Mouse (Mus musculus) hindbrain, embryonic 10.5 days (tissue): Measurements from ENCODE around the gene Isoc2a. TPM values are rescaled to one million over a fixed set of nuclear protein-coding genes. Genes with fewer than 3 reads are reported as not detected.

Source experiments
- DNase-seq: peaks from one replicate; pipeline ENCODE4 v3.0.0-alpha.2; 2017; ENCODE audit warnings: low spot score
- H3K27ac ChIP-seq: fragments of 300-500 bp; sonication (generic); 2 replicates; pipeline ENCODE4 v1.5.1; 2016; ENCODE audit warnings: mild to moderate bottlenecking, moderate library complexity
- H3K27me3 ChIP-seq: fragments of 300-500 bp; sonication (generic); 2 replicates; pipeline ENCODE4 v1.6.1; 2016; ENCODE audit warnings: mild to moderate bottlenecking; ENCODE audit not compliant: poor library complexity, insufficient read depth, severe bottlenecking
- H3K36me3 ChIP-seq: fragments of 300-500 bp; sonication (generic); 2 replicates; pipeline ENCODE4 v1.6.1; 2016; ENCODE audit warnings: mild to moderate bottlenecking, moderate library complexity
- H3K4me1 ChIP-seq: fragments of 300-500 bp; sonication (generic); replicated peaks from 2 replicates; pipeline ENCODE4 v1.6.1; 2016; ENCODE audit warnings: mild to moderate bottlenecking
- H3K4me3 ChIP-seq: fragments of 300-500 bp; sonication (generic); 2 replicates; pipeline ENCODE4 v1.5.1; 2016; ENCODE audit warnings: mild to moderate bottlenecking, moderate library complexity
- H3K9me3 ChIP-seq: fragments of 300-500 bp; sonication (generic); 2 replicates; pipeline ENCODE4 v1.6.1; 2016; ENCODE audit warnings: mild to moderate bottlenecking, moderate library complexity
- WGBS: fragments of 180-500 bp; shearing (Covaris S2); methylation state at CpG from one replicate; pipeline ENCODE4 v1.1.7; 2016; 5-methylcytosine and 5-hydroxymethylcytosine counted together
- polyA plus RNA-seq: library from polyadenylated mRNA; unstranded; fragments of >200 nt; fragmentation: Nextera tagmentation; extraction: Ambion mirVana; gene quantifications from 2 replicates; pipeline ENCODE4 v1.2.1, GENCODE M21; 2016

The Isoc2a gene
- polyA plus RNA-seq, 1 experiment from 2014 or later = 0.73 TPM

GRCm38 (mm10) chr7:4934160-4934914 is 57.4 kb downstream of the Isoc2a start:
- H3K27me3 ChIP-seq = no peaks in the 10 kb centered on the region
- no peaks in the 10 kb centered on the region for H3K4me1 ChIP-seq
- H3K4me3 ChIP-seq = no peak overlapping the region
- H3K27ac ChIP-seq = no peak overlapping the region
- no peak for DNase-seq
- peaks cover 6% of the 10 kb centered on the region; the same call in 1 of the 2 replicates for H3K9me3 ChIP-seq
- no peaks in the 10 kb centered on the region for H3K36me3 ChIP-seq
- 82% methylated on average over 4 of the region's 4 CpGs for WGBS

GRCm38 (mm10) chr7:4936832-4937231 is 59.9 kb downstream of the Isoc2a start:
- WGBS = 79% methylated on average over 10 of the region's 10 CpGs
- no peak overlapping the region for H3K27ac ChIP-seq

GRCm38 (mm10) chr7:4937392-4937791 is 60.4 kb downstream of the Isoc2a start:
- Histone ChIP-seq H3K9me3 (peaks cover 6% of the 10 kb centered on the region; the same call in 1 of the 2 replicates), H3K27ac (no peak overlapping the region), H3K4me1 (no peaks in the 10 kb centered on the region), H3K4me3 (no peak overlapping the region), H3K27me3 (no peaks in the 10 kb centered on the region), H3K36me3 (no peaks in the 10 kb centered on the region)
- WGBS = 78% methylated on average over 11 of the region's 11 CpGs
- no peak for DNase-seq

More at GRCm38 (mm10) chr7:4936832-4937231, 59.9 kb downstream of the Isoc2a start:
- Histone ChIP-seq H3K9me3 (peaks cover 6% of the 10 kb centered on the region; the same call in 1 of the 2 replicates), H3K4me1 (no peaks in the 10 kb centered on the region), H3K4me3 (no peak overlapping the region), H3K36me3 (no peaks in the 10 kb centered on the region), H3K27me3 (no peaks in the 10 kb centered on the region)
- DNase-seq = no peak

DNA sequence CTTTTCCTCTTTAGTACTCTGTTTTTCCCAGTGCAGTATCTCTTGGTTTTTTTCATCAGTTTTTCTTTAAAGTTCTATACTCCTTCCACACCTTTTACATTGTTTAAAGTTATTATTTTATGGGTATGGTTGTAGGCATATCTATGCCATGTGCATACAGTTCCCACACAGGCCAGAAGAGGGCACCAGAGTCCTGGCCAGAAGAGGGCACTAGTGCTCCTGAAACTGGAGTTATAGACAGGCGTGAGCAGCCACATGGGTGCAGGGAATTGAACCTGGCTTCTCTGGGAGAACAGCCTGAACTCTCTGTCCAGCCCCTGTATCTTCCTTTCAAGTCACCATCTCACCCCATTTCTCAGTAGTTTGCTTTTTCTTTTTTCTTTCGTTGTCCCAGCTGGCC is 61.5 kb downstream of the Isoc2a start:
- Histone ChIP-seq H3K4me1 (peaks cover 2% of the 10 kb centered on the region), H3K36me3 (no peaks in the 10 kb centered on the region), H3K27me3 (no peaks in the 10 kb centered on the region), H3K27ac (no peak overlapping the region), H3K4me3 (no peak overlapping the region), H3K9me3 (peaks cover 6% of the 10 kb centered on the region; the same call in 1 of the 2 replicates)
- WGBS = 30% methylated on average over 2 of the region's 2 CpGs
- peak; percentile 73 for DNase-seq

DNA sequence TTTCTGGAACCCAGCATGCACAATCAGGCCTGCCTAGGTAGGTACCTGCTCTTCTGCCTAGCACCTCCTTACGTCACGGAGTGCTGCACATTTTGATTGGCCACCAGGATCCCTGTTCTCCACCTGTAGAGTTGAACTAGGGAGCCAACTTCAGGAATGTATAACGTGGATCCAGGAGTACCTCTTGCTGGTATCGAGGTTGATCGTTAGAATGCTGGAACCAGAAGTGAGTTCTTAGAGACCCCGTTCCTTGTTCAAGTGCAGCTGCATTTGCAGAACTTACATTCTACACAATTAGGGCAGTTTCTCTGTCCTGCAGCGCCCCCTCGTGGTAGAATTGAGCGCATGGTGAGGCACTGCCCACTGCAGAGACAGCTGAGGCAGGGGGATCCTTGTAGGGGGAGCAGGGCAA is 63.1 kb downstream of the Isoc2a start:
- 0 out of 2 replicates have a peak overlapping the region, but pooled peaks have one; percentile 1 for H3K4me3 ChIP-seq
- WGBS = 21% methylated on average over 9 of the region's 9 CpGs
- H3K9me3 ChIP-seq = no peaks in the 10 kb centered on the region
- peaks cover 4% of the 10 kb centered on the region for H3K4me1 ChIP-seq
- H3K27me3 ChIP-seq = no peaks in the 10 kb centered on the region
- H3K27ac ChIP-seq = no peak overlapping the region
- no peaks in the 10 kb centered on the region for H3K36me3 ChIP-seq
- DNase-seq = peak; percentile 82

DNA sequence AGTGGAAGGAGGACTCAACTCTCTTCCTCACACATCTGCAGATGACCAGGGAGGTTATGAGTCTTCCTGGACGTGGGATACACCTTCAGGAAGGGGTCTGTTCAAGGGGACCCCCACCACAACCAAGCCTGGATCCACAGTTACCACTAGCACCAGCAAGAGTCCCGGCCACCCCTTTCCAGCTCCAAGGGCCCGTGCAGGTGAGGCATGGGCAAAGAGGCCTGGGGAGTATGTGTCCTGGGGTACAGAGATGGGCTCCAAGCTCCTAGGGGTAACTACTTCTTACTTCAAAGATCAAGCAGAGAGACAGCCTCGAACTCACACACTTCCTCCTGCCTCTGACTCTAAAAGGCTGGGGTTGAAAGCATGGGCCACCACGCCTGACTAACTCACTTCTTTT is 65.7 kb downstream of the Isoc2a start:
- no peaks in the 10 kb centered on the region for H3K36me3 ChIP-seq
- WGBS = 62% methylated on average over 5 of the region's 5 CpGs
- no peak overlapping the region for H3K4me3 ChIP-seq
- no peak overlapping the region for H3K27ac ChIP-seq
- no peaks in the 10 kb centered on the region for H3K27me3 ChIP-seq
- no peak for DNase-seq
- peaks cover 4% of the 10 kb centered on the region for H3K4me1 ChIP-seq
- H3K9me3 ChIP-seq = no peaks in the 10 kb centered on the region

- Histone ChIP-seq H3K9me3 (no peaks in the 10 kb centered on the region), H3K4me3 (peak overlapping the region; percentile 39), H3K27ac (peak overlapping the region; percentile 59; the same call in 1 of the 2 replicates), H3K36me3 (no peaks in the 10 kb centered on the region), H3K4me1 (peaks cover 4% of the 10 kb centered on the region), H3K27me3 (no peaks in the 10 kb centered on the region)
- WGBS = 18% methylated on average over 15 of the region's 15 CpGs
- peak; percentile 90 for DNase-seq
Observed at GRCm38 (mm10) chr7:4943223-4943815, 66.4 kb downstream of the Isoc2a start.

Other genes with a start within 250 kb of the Isoc2a start
- 2.1 and 2.2 TPM in 2 replicates for gene Tmem86b, start 245.7 kb upstream of the Isoc2a start, polyA plus RNA-seq
- gene Ppp6r1, start 218.1 kb upstream of the Isoc2a start, polyA plus RNA-seq = 9.4 and 11.5 TPM in 2 replicates
- 131 and 139 TPM in 2 replicates for gene Hspbp1, start 192.1 kb upstream of the Isoc2a start, polyA plus RNA-seq
- gene Brsk1, start 186.5 kb upstream of the Isoc2a start, polyA plus RNA-seq = 1.7 and 2.8 TPM in 2 replicates
- 0.14 and 0.17 TPM in 2 replicates for gene Tmem150b, start 151.9 kb upstream of the Isoc2a start, polyA plus RNA-seq
- gene Kmt5c, start 137.0 kb upstream of the Isoc2a start, polyA plus RNA-seq = 94.8 and 106 TPM in 2 replicates
- 40.8 and 46.1 TPM in 2 replicates for gene Cox6b2, start 124.1 kb upstream of the Isoc2a start, polyA plus RNA-seq
- not detected in 2 replicates for gene Fam71e2, start 105.9 kb upstream of the Isoc2a start, polyA plus RNA-seq
- 0.44 and 0.96 TPM in 2 replicates for gene Il11, start 94.3 kb upstream of the Isoc2a start, polyA plus RNA-seq
- gene Tmem190, start 94.2 kb upstream of the Isoc2a start, polyA plus RNA-seq = 0.30 TPM in 1 of 2 replicates, not detected in the other
- gene Tmem238, start 87.5 kb upstream of the Isoc2a start, polyA plus RNA-seq = 2.6 and 4.3 TPM in 2 replicates
- 378 and 382 TPM in 2 replicates for gene Rpl28, start 84.3 kb upstream of the Isoc2a start, polyA plus RNA-seq
- gene Ube2s, start 64.6 kb upstream of the Isoc2a start, polyA plus RNA-seq = 414 and 452 TPM in 2 replicates
- 0.68 and 1.8 TPM in 2 replicates for gene Shisa7, start 32.5 kb upstream of the Isoc2a start, polyA plus RNA-seq
- gene Isoc2b, start 6.9 kb upstream of the Isoc2a start, polyA plus RNA-seq = 2.6 and 3.3 TPM in 2 replicates
- not detected in 2 replicates for gene Gm36210, start 29.4 kb downstream of the Isoc2a start, polyA plus RNA-seq
- gene Zfp628, start 38.1 kb downstream of the Isoc2a start, polyA plus RNA-seq = 5.3 and 6.5 TPM in 2 replicates
- gene Nat14, start 44.9 kb downstream of the Isoc2a start, polyA plus RNA-seq = 5.2 and 9.6 TPM in 2 replicates
- 1.0 and 1.7 TPM in 2 replicates for gene Ssc5d, start 48.6 kb downstream of the Isoc2a start, polyA plus RNA-seq
- gene Sbk2, start 87.3 kb downstream of the Isoc2a start, polyA plus RNA-seq = not detected in 2 replicates
- 0.10 TPM in 1 of 2 replicates, not detected in the other for gene Sbk3, start 94.0 kb downstream of the Isoc2a start, polyA plus RNA-seq
- gene Zfp579, start 119.0 kb downstream of the Isoc2a start, polyA plus RNA-seq = 31.8 and 43.1 TPM in 2 replicates
- gene Zfp524, start 137.3 kb downstream of the Isoc2a start, polyA plus RNA-seq = 9.7 and 9.9 TPM in 2 replicates
- gene Fiz1, start 137.5 kb downstream of the Isoc2a start, polyA plus RNA-seq = 55.2 and 65.1 TPM in 2 replicates
- 0.46 TPM in 1 of 2 replicates, not detected in the other for gene Gm44973, start 138.3 kb downstream of the Isoc2a start, polyA plus RNA-seq
- 6.5 and 9.0 TPM in 2 replicates for gene Zfp865, start 143.2 kb downstream of the Isoc2a start, polyA plus RNA-seq
- 5.4 and 7.9 TPM in 2 replicates for gene Ccdc106, start 143.4 kb downstream of the Isoc2a start, polyA plus RNA-seq
- 0.34 TPM in 1 of 2 replicates, not detected in the other for gene 4632433K11Rik, start 157.0 kb downstream of the Isoc2a start, polyA plus RNA-seq
- 3.3 and 3.9 TPM in 2 replicates for gene Zfp784, start 161.3 kb downstream of the Isoc2a start, polyA plus RNA-seq
- 37.7 and 53.4 TPM in 2 replicates for gene Zfp580, start 174.4 kb downstream of the Isoc2a start, polyA plus RNA-seq
- 179 and 180 TPM in 2 replicates for gene U2af2, start 185.0 kb downstream of the Isoc2a start, polyA plus RNA-seq
- 61.3 and 76.8 TPM in 2 replicates for gene Epn1, start 203.1 kb downstream of the Isoc2a start, polyA plus RNA-seq
- not detected in 2 replicates for gene Rfpl4, start 239.8 kb downstream of the Isoc2a start, polyA plus RNA-seq
- 0.32 and 0.69 TPM in 2 replicates for gene Rasl2-9, start 248.8 kb downstream of the Isoc2a start, polyA plus RNA-seq